Mouse (Mus musculus) intestine, embryonic 16.5 days (tissue): Measurements from ENCODE around the gene Fbxo4. TPM values are rescaled to one million over a fixed set of nuclear protein-coding genes. Genes with fewer than 3 reads are reported as not detected.

Experiments
- ATAC-seq: fragments of 200-750 bp; cut with Nextera tagmentation; 2 replicates; pipeline ENCODE4 v1.8.0; 2017; ENCODE audit warnings: moderate TSS enrichment, moderate library complexity
- H3K27ac ChIP-seq: fragments of 300-500 bp; sonication (generic); 2 replicates; pipeline ENCODE4 v1.5.1; 2014; ENCODE audit warnings: mild to moderate bottlenecking, low read length
- H3K27me3 ChIP-seq: fragments of 300-500 bp; sonication (generic); replicated peaks from 2 replicates; pipeline ENCODE4 v1.6.1; 2014; ENCODE audit warnings: low read length, control low read depth, mixed read lengths; ENCODE audit not compliant: control insufficient read depth, insufficient read depth
- H3K36me3 ChIP-seq: fragments of 300-500 bp; sonication (generic); 2 replicates; pipeline ENCODE4 v1.6.1; 2014; ENCODE audit warnings: low read length, control low read depth; ENCODE audit not compliant: control insufficient read depth, insufficient read depth
- H3K4me1 ChIP-seq: fragments of 300-500 bp; sonication (generic); 2 replicates; pipeline ENCODE4 v1.6.1; 2014; ENCODE audit warnings: low read length, control low read depth, mixed read lengths; ENCODE audit not compliant: control insufficient read depth, insufficient read depth
- H3K4me2 ChIP-seq: fragments of 300-500 bp; sonication (generic); 2 replicates; pipeline ENCODE4 v1.6.1; 2014; ENCODE audit warnings: low read depth, low read length, control low read depth
- H3K4me3 ChIP-seq: fragments of 300-500 bp; sonication (generic); 2 replicates; pipeline ENCODE4 v1.5.1; 2014; ENCODE audit warnings: mild to moderate bottlenecking, low read length
- H3K9ac ChIP-seq: fragments of 300-500 bp; sonication (generic); 2 replicates; pipeline ENCODE4 v1.6.1; 2014; ENCODE audit warnings: low read depth, low read length
- H3K9me3 ChIP-seq: fragments of 300-500 bp; sonication (generic); 2 replicates; pipeline ENCODE4 v1.6.1; 2016; ENCODE audit warnings: low read length, control low read depth; ENCODE audit not compliant: control insufficient read depth
- WGBS: fragments of 180-500 bp; shearing (Covaris S2); extraction: QIAGEN DNeasy Blood & Tissue Kit; methylation state at CpG from one replicate; pipeline ENCODE4 v1.1.7; 2014; 5-methylcytosine and 5-hydroxymethylcytosine counted together
- polyA plus RNA-seq: library from polyadenylated mRNA; unstranded; fragments of >200 nt; fragmentation: Nextera tagmentation; extraction: Ambion mirVana; gene quantifications from 2 replicates; pipeline ENCODE4 v1.2.1, GENCODE M21; 2015

The Fbxo4 gene
- polyA plus RNA-seq, 1 experiment from 2014 or later: 9.7 TPM

- H3K9me3 ChIP-seq: no peaks in the 10 kb centered on the region
- no peaks in the 10 kb centered on the region for H3K36me3 ChIP-seq
- no peak overlapping the region for H3K27ac ChIP-seq
- no peak overlapping the region for H3K9ac ChIP-seq
- no peaks in the 10 kb centered on the region for H3K27me3 ChIP-seq
- no peak for ATAC-seq
- H3K4me2 ChIP-seq: no peak overlapping the region
- 75% methylated on average over 2 of the region's 2 CpGs for WGBS
- no peak overlapping the region for H3K4me3 ChIP-seq
- H3K4me1 ChIP-seq: no peaks in the 10 kb centered on the region
Observed at GRCm38 (mm10) chr15:3954971-3955370, 24.4 kb downstream of the Fbxo4 start.

- Histone ChIP-seq H3K4me1 (no peaks in the 10 kb centered on the region), H3K9me3 (no peaks in the 10 kb centered on the region), H3K27me3 (no peaks in the 10 kb centered on the region), H3K4me3 (no peak overlapping the region), H3K36me3 (no peaks in the 10 kb centered on the region), H3K27ac (no peak overlapping the region), H3K9ac (no peak overlapping the region), H3K4me2 (no peak overlapping the region)
- ATAC-seq: no peak
- 94% methylated on average over 2 of the region's 2 CpGs for WGBS
Observed at GRCm38 (mm10) chr15:3938132-3938531, 41.2 kb downstream of the Fbxo4 start.

- no peaks in the 10 kb centered on the region for H3K36me3 ChIP-seq
- no peak for ATAC-seq
- H3K9ac ChIP-seq: no peak overlapping the region
- no peaks in the 10 kb centered on the region for H3K27me3 ChIP-seq
- H3K4me1 ChIP-seq: no peaks in the 10 kb centered on the region
- H3K9me3 ChIP-seq: no peaks in the 10 kb centered on the region
- no peak overlapping the region for H3K4me2 ChIP-seq
- WGBS: 91% methylated on average over 3 of the region's 3 CpGs
- no peak overlapping the region for H3K4me3 ChIP-seq
- H3K27ac ChIP-seq: no peak overlapping the region
Observed at GRCm38 (mm10) chr15:3936056-3936455, 43.3 kb downstream of the Fbxo4 start.

DNA sequence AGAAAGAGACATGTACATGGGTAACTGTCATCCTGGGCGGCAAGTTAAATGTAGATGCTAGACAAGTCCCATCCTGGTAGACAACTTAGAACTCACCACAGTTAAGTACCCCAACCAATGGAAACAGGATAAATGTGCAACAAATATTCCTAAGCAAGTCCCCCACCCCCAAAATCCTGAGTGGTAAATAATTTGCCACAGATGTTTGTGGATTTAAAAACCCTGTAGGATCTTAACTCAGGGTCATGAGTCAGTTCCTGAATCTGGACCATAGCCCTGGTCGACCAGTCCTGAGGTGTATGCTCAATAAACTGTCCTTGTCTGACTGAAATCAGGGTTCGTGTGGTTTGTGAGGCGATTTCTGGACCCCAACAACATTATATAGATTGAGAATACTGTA, 45.9 kb downstream of the Fbxo4 start:
- Histone ChIP-seq H3K4me2 (no peak overlapping the region), H3K27me3 (no peaks in the 10 kb centered on the region), H3K4me1 (no peaks in the 10 kb centered on the region), H3K36me3 (no peaks in the 10 kb centered on the region), H3K9me3 (no peaks in the 10 kb centered on the region), H3K27ac (no peak overlapping the region), H3K9ac (no peak overlapping the region), H3K4me3 (no peak overlapping the region)
- ATAC-seq: no peak
- whole genome bisulfite sequencing: 85% methylated on average over 4 of the region's 4 CpGs

- H3K27ac ChIP-seq: no peak overlapping the region
- 81% methylated on average over 1 of the region's 1 CpGs for WGBS
- no peak overlapping the region for H3K4me3 ChIP-seq
- H3K27me3 ChIP-seq: no peaks in the 10 kb centered on the region
- H3K4me1 ChIP-seq: no peaks in the 10 kb centered on the region
- no peaks in the 10 kb centered on the region for H3K36me3 ChIP-seq
- H3K9ac ChIP-seq: no peak overlapping the region
- H3K4me2 ChIP-seq: no peak overlapping the region
- ATAC-seq: no peak
- H3K9me3 ChIP-seq: no peaks in the 10 kb centered on the region
Observed at GRCm38 (mm10) chr15:3931931-3932330, 47.4 kb downstream of the Fbxo4 start.

Other genes with a start within 250 kb of the Fbxo4 start
- gene AW549877, start 16.2 kb upstream of the Fbxo4 start, polyA plus RNA-seq: 26.6 and 33.2 TPM in 2 replicates
- gene Oxct1, start 46.8 kb upstream of the Fbxo4 start, polyA plus RNA-seq: 184 and 212 TPM in 2 replicates